Comparison of ENCODE assay signal across 8 mouse cellular contexts in genomic region chrX:169996926-169997325, GRCm38 (mm10). TPM values are rescaled to one million over a fixed set of nuclear protein-coding genes. Genes with fewer than 3 reads are reported as not detected.
DNase-seq lines count a peak whose midpoint lies in the region; ATAC-seq and TF ChIP-seq lines count a peak whose summit lies in the region.
"Not testable (repeated sequence)": the region's sequence is repeated elsewhere in the genome, so short reads cannot be mapped to it uniquely, and the experiment has no call there.

No protein-coding gene starts in this region.

- intact Hi-C loops in gastrocnemius, postnatal 14 days (cut with DNase I; ENCODE audit: low total_unique reads), result loop anchor here (2.0 kb wide), 1 partner anchor 18 kb away; no protein-coding TSS in a partner anchor
- intact Hi-C loops in left cerebral cortex, postnatal 14 days (cut with DNase I), result not testable (repeated sequence)

- 58% methylated on average over 46 of the region's 46 CpGs for WGBS in intestine, postnatal 0 days
- WGBS in midbrain, embryonic 14.5 days, result 39% methylated on average over 46 of the region's 46 CpGs

- peak; percentile 2 for ATAC-seq in Patski
- ATAC-seq in intestine, postnatal 0 days, result peak; percentile 26
- peak; percentile 33 for ATAC-seq in midbrain, embryonic 14.5 days (ENCODE audit: low FRiP score, low TSS enrichment)

- H3K4me2 ChIP-seq in intestine, postnatal 0 days (replicated peaks; ENCODE audit: low read depth), result peak overlapping the region; percentile 95
- peak overlapping the region; percentile 93 for H3K4me2 ChIP-seq in midbrain, embryonic 14.5 days (ENCODE audit: low read length)

- POLR2A ChIA-PET in Patski (lab: Charles Lee), result not testable (repeated sequence)

- H3K27ac ChIP-seq in intestine, postnatal 0 days (ENCODE audit: low read depth, low read length), result not testable (repeated sequence)
- peak overlapping the region; percentile 91 for H3K27ac ChIP-seq in midbrain, embryonic 14.5 days (replicated peaks; ENCODE audit: low read depth, low read length)

- not testable (repeated sequence) for TF ChIP-seq CTCF in Patski (IDR thresholded peaks at IDR 0.05); intestine, postnatal 0 days (IDR thresholded peaks at IDR 0.05; ENCODE audit: low read depth)

- peak overlapping the region; percentile 45 for H3K4me3 ChIP-seq in intestine, postnatal 0 days (ENCODE audit: low read depth, low read length)
- peak overlapping the region; percentile 52 for H3K4me3 ChIP-seq in midbrain, embryonic 14.5 days (replicated peaks; ENCODE audit: low read depth, low read length)

- CTCF ChIA-PET in Patski (lab: Charles Lee), result not testable (repeated sequence)

- peaks cover 36% of the 10 kb centered on the region for H3K9me3 ChIP-seq in intestine, postnatal 0 days (ENCODE audit: control insufficient read depth)
- H3K9me3 ChIP-seq in midbrain, embryonic 14.5 days (ENCODE audit: control insufficient read depth, low read length), result peaks cover 61% of the 10 kb centered on the region

- not testable (repeated sequence) for H3K27me3 ChIP-seq in Patski; intestine, postnatal 0 days (replicated peaks; ENCODE audit: control insufficient read depth, insufficient read depth, low read length); midbrain, embryonic 14.5 days (ENCODE audit: control insufficient read depth, insufficient read depth, low read length)

- not testable (repeated sequence) for DNase-seq in Patski (ENCODE audit: low read depth, low spot score); midbrain, embryonic 14.5 days
- peak; percentile 88 for DNase-seq in cerebellum, adult 9-11 months
- peak; percentile 85 for DNase-seq in gastrocnemius, postnatal 14 days
- DNase-seq in left cerebral cortex, postnatal 14 days (ENCODE audit: low spot score in 2 of 2), result peak; percentile 94 to 96
- peak; percentile 72 for DNase-seq in spleen, adult 12 weeks (ENCODE audit: low spot score)
- DNase-seq in urinary bladder, postnatal 4 days (ENCODE audit: low spot score in 2 of 2), result peak; percentile 84 to 98

- 0 out of 2 replicates have a peak overlapping the region, but pooled peaks have one; percentile 47 for H3K9ac ChIP-seq in intestine, postnatal 0 days (ENCODE audit: low read depth, low read length)
- peak overlapping the region; percentile 62 for H3K9ac ChIP-seq in midbrain, embryonic 14.5 days (replicated peaks; ENCODE audit: low read length)

- in situ Hi-C loops in Patski (cut with MboI; ENCODE audit: low pct_unique_long_range_greater_than_20kb), result not testable (repeated sequence)

- H3K4me1 ChIP-seq in intestine, postnatal 0 days (replicated peaks; ENCODE audit: control insufficient read depth, insufficient read depth, low read length); midbrain, embryonic 14.5 days (ENCODE audit: control insufficient read depth, insufficient read depth, low read length): not testable (repeated sequence)

- H3K36me3 ChIP-seq in intestine, postnatal 0 days (ENCODE audit: control insufficient read depth, insufficient read depth); midbrain, embryonic 14.5 days (ENCODE audit: control insufficient read depth, insufficient read depth, low read length): not testable (repeated sequence)

RNA-seq across cellular contexts. Expression of gene Gm21887, which starts 12.5 kb away (rescaled TPM):
- polyA plus RNA-seq in Patski (2021), result 110 TPM
- total RNA-seq in gastrocnemius, postnatal 14 days (2021), result 10 to 100 TPM; 32.5 to 36.1 TPM
- 46.8 and 66.4 TPM in 2 replicates for polyA plus RNA-seq in intestine, postnatal 0 days (2015; fragmentation: Nextera tagmentation; extraction: Ambion mirVana)
- total RNA-seq in left cerebral cortex, postnatal 14 days (2021), result 100 to 1,000 TPM; 193 to 282 TPM
- 126 and 339 TPM in 2 replicates for polyA plus RNA-seq in midbrain, embryonic 14.5 days (2014; fragmentation: Nextera tagmentation; extraction: Ambion mirVana)
